Mouse (Mus musculus) layer of hippocampus, postnatal 10 days (tissue): ENCODE data around the gene Cxcr6. TPM values are rescaled to one million over a fixed set of nuclear protein-coding genes. Genes with fewer than 3 reads are reported as not detected.
"Not testable (repeated sequence)": the region's sequence is repeated elsewhere in the genome, so short reads cannot be mapped to it uniquely, and the experiment has no call there.

Experiments
- DNase-seq, 2 experiments: peaks; one replicate each; pipeline ENCODE4 v3.0.0; 2021; ENCODE audit warnings: low spot score in 2 of 2
- long read RNA-seq: library from polyadenylated mRNA; stranded (forward); transcript quantifications from one replicate; pipeline ENCODE4 v2.0.0, GENCODE M21; 2023
- total RNA-seq, 2 experiments: library from RNA; stranded (reverse); gene quantifications; 2 replicates each; pipeline ENCODE4 v1.2.3; 2021

Cxcr6 gene
- total RNA-seq: not detected
- long read RNA-seq: 0 reads

DNA sequence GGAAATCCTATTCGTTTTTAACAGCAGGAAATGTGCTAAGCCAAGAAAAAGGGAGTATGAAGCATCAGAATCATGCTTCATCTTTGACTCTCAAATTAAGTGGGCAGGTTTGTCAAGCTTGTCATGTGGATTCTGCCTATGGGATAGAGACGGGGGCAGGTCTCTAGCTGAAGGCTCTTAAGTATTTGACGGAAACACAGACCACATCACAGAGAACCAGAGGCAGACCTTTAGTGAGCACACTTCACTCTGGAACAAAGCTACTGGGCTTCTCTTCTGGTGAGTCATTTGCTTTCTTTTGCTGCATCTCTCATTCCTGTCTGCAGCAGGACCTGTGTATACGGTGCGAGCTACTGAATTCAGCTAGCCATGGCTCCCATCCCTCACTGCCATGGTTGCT lies at the start of gene Cxcr6:
Gene Cxcr6, plus strand, starts transcription at position 209 of the 400 bp plus-strand sequence.
- DNase-seq: no peak

- no peak for DNase-seq
Observed at GRCm38 (mm10) chr9:123756752-123757151, 49.5 kb upstream of the Cxcr6 start.

- no peak for DNase-seq
Observed at GRCm38 (mm10) chr9:123757326-123757725, 48.9 kb upstream of the Cxcr6 start.

DNA sequence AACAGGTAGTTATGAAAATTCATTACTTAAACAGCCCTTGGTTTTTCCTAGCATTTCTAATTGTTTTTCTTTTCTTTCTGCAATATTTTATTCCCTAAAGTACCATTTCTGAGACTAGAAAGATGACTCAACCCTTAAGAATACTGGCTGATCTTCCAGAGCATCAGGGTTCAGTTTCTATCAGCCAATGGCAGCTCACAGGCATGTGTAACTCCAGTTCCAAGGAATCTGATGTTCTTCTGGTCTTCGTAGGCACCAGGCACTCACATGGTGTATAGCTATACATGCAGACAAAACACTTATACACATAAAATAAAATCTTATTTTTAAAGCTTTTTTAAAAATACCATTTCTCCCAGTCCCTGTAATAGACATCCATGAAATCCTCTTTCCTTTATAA lies 48.1 kb upstream of the Cxcr6 start:
- DNase-seq: no peak

GRCm38 (mm10) chr9:123758645-123759044 lies 47.6 kb upstream of the Cxcr6 start:
- no peak for DNase-seq

- no peak for DNase-seq
Observed at GRCm38 (mm10) chr9:123760806-123761205, 45.5 kb upstream of the Cxcr6 start.

DNA sequence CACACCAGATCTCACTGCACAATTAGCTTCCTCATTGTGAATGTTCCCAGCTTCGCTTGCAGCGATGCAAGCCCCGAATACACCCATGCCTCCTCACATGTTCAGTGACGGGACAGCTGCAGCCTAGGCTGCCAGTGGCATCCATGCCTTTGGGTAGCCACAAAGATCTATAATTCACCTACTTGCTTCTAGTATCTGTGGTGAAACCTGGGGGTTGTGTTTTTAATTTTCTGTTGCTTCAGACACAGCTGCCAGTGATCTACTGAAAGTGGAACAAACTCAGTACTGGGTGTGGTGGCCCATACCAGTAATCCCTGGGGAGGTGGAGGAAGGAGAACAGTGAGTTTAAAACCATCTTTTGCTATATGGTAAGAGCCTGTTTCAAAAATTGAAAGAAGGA lies 43.4 kb upstream of the Cxcr6 start:
- DNase-seq: no peak

DNA sequence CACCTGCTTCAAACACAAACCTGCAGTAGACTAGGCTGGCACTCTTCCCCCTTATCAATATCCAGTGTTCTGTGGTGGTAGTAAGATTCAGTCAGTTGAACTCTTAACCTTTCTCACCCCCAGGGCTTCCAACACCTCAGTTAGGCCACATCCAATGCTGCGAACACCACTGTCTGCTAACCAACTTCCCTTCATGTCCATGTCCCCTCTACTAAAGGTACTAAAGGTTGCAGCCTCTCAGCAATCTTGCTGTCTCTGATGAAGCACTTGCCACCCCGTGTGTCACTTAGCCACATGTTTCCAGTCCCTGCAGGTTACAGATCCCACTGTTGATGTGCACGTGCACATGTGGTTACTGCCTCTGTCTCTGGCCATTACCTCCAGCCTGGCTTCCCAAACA lies 42.5 kb upstream of the Cxcr6 start:
- DNase-seq: no peak

DNA sequence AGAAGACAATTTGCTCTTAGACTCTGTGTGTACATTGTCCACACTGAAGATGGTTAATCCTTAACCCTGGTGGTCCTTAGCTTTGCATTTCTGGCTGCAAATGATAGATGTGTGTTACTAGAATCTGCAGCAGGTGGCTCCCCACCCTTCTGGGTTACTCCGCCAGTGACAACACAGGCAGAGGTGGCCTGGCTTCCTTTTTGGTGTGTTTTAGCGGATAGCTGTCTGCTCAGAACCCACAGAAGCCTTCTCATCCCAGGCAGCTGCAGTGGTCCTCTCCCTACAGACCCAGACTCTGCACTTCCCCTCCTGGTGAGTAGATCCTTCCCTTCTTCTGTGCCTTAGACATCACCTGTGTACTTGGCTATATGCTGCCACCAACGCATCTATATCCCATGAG lies 39.3 kb upstream of the Cxcr6 start:
- DNase-seq: no peak

GRCm38 (mm10) chr9:123768443-123768842 lies 37.8 kb upstream of the Cxcr6 start:
- DNase-seq: no peak

- DNase-seq: no peak
Observed at GRCm38 (mm10) chr9:123769532-123769931, 36.7 kb upstream of the Cxcr6 start.

GRCm38 (mm10) chr9:123773299-123773698 lies 33.0 kb upstream of the Cxcr6 start:
- not testable (repeated sequence) for DNase-seq

GRCm38 (mm10) chr9:123788855-123789529 lies 17.3 kb upstream of the Cxcr6 start:
- DNase-seq: no peak

GRCm38 (mm10) chr9:123796174-123796573 lies 10.1 kb upstream of the Cxcr6 start:
- DNase-seq: peak; percentile 40 to 56

GRCm38 (mm10) chr9:123801527-123801926 lies 4.7 kb upstream of the Cxcr6 start:
- DNase-seq: no peak

DNA sequence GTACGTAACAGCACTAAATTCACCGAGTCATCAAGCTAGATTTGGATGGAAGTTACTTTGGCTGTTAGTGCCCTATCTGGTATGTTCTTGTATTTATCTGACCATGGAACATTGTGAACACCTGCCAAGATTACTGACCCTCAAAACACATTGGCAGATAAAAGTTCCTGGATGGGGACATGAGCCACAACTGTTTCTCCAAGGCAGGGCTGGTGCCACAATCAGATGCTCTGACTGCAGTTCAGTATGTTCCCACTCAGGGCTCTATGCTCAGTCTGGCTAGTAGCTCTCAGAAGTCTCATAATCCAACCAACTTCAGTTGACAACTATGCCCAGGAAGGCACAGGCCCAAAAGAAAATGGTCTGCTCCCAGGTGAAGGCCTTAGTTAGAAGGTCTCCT lies 3.9 kb upstream of the Cxcr6 start:
- no peak for DNase-seq

DNA sequence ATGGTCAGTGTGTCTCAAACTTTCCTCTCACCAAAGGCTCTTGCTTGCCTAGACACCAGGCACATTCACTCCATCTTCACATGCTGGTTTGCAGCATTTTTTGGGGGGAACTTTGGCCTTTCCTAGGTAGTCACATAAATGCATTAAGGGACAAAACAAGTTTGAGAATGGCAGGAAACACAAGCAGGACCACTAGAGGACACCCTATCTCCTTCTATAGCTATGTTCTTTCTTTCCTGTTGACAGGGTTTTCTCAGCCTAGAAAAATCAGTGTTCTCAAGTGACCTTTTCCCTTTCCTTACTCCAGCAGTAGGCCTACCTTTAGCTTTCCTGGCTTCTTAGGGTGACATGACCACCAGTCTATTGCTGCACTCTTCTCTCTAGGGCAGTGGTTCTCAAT lies 3.4 kb upstream of the Cxcr6 start:
- no peak for DNase-seq

DNA sequence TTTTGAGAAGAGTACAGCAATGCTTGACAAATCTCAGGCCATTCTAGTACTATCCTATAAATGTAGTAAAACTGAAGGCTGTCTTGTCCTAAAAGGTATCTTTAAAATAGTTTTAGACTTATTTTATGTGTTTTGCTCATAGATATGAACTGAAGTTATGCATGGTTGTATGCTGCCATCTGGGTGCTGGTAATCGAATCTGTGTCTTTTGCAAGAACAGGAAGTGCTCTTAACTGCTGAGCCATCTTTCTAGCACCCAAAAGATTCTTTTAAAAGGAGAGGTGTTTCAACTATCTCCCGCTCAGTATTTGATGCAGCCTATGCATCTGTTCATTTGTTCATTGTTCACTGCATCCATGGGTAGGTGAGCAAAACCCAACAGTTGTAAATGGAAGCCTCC lies 1.0 kb upstream of the Cxcr6 start:
- DNase-seq: no peak

DNA sequence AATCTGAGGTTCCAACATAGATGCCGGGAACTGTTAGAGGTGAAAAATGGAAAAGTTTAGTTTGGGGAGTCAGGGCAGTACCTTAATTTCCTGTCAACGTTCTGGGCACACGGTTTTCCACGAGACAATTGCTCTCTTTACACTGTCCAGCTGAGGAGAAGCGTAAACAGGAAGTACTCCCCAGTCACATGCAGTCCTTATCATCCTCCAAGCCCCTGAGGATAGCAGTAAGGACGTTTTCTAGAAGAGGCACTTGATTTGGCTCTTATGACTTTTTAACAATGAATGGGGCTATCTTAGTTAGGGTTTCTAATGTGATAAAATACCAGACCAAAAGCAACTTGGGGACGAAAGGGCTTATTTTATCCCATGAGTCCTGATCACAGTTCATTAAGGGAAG lies 2.3 kb downstream of the Cxcr6 start:
- DNase-seq: no peak

DNA sequence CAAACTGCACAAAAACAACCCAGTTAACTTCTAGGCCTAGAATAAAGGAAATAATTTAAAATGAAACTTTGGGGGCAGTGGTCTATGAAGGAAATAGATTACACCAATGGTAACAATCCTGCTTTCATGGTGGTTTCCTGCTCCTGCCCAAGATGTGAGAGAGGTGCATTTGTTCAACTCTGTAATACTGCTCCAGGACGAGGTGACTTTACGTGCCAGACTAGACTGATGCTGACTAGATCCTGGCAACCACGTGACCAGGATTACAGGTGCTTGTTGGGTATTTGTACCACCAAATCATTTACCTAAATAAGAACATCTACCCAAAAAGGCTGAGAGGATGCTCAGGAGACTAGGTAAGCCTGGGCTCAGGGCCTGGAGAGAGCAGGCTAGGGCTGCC lies 5.6 kb downstream of the Cxcr6 start:
- no peak for DNase-seq

DNA sequence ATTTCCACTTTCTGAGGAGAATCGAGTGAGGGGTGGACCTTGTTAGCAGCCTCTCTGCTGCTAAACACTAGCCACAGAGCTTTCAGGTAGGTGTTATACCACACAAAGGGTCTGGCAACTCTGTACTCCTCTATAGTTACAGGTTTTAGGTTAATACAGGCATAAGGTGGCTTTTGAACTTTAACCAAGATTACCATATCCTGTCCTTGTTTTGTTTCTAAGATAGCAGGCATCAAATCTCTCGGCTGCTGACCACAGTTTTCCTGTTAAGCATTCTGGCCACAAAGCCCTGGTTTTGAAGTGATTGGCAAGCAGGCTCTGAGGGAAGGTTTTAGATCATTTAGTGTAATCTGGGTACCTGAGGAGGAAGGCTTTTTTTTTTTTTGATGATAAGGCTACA lies 8.1 kb downstream of the Cxcr6 start:
- no peak for DNase-seq

GRCm38 (mm10) chr9:123814821-123815220 lies 8.5 kb downstream of the Cxcr6 start:
- no peak for DNase-seq

DNA sequence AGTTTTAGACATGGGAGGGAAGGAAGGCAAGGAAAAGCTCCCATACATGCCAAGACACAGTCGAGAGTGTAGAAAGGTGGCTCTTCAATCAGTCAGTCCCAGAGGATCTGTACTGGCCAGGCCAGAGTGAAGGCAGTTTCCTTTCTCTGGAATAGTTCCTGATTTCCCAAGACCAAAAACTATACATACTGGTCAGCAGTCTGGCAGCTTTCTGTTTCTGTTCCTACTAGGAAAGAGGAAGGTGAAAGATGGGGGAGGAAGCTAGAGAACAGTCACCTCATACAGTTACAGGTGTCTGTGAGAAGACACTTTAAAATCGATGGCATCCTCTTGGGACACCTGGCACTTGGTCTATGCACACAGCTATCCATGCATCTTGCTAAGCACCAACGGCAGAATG lies 9.2 kb downstream of the Cxcr6 start:
- DNase-seq: no peak

- DNase-seq: no peak
Observed at GRCm38 (mm10) chr9:123815996-123816395, 9.7 kb downstream of the Cxcr6 start.
